Mouse (Mus musculus) cerebellum, adult 18-20 months (tissue): ENCODE measurements around the gene Poglut1.
A peak's percentile ranks its signal among the peaks of the same experiment; 100 is the strongest.

ENCODE experiments used
- DNase-seq, 2 experiments: peaks; one replicate each; pipeline ENCODE4 v3.0.0; 2021

Poglut1 gene

GRCm38 (mm10) chr16:38549479-38550396 lies at the start of gene Poglut1:
Poglut1 (minus strand) TSS chr16:38550258.
- peak; percentile 86 to 88 for DNase-seq

GRCm38 (mm10) chr16:38598986-38599680 lies 49.1 kb upstream of the Poglut1 start:
- no peak for DNase-seq

- no peak for DNase-seq
Measured at GRCm38 (mm10) chr16:38596651-38597050, 46.6 kb upstream of the Poglut1 start.

- DNase-seq = no peak
Measured at GRCm38 (mm10) chr16:38596099-38596498, 46.0 kb upstream of the Poglut1 start.

GRCm38 (mm10) chr16:38594435-38594834 lies 44.4 kb upstream of the Poglut1 start:
- DNase-seq = no peak

GRCm38 (mm10) chr16:38592946-38593345 lies 42.9 kb upstream of the Poglut1 start:
- no peak for DNase-seq

GRCm38 (mm10) chr16:38592026-38592678 lies 42.1 kb upstream of the Poglut1 start:
- DNase-seq = no peak

GRCm38 (mm10) chr16:38591506-38591905 lies 41.4 kb upstream of the Poglut1 start:
- DNase-seq = no peak

- no peak for DNase-seq
Measured at GRCm38 (mm10) chr16:38587572-38587971, 37.5 kb upstream of the Poglut1 start.

- no peak for DNase-seq
Measured at GRCm38 (mm10) chr16:38587163-38587562, 37.1 kb upstream of the Poglut1 start.

- no peak for DNase-seq
Measured at GRCm38 (mm10) chr16:38585186-38585585, 35.1 kb upstream of the Poglut1 start.

- no peak for DNase-seq
Measured at GRCm38 (mm10) chr16:38584761-38585160, 34.7 kb upstream of the Poglut1 start.

GRCm38 (mm10) chr16:38571481-38571880 lies 21.4 kb upstream of the Poglut1 start:
- no peak for DNase-seq

GRCm38 (mm10) chr16:38568192-38568591 lies 18.1 kb upstream of the Poglut1 start:
- no peak for DNase-seq

GRCm38 (mm10) chr16:38563516-38563915 lies 13.5 kb upstream of the Poglut1 start:
- no peak for DNase-seq

- DNase-seq = peak in 1 of 2 experiments; percentile 9
Measured at GRCm38 (mm10) chr16:38562968-38563327, 12.9 kb upstream of the Poglut1 start.

GRCm38 (mm10) chr16:38562131-38562967 lies 12.3 kb upstream of the Poglut1 start:
- DNase-seq = peak; percentile 94 to 99

- DNase-seq = no peak
Measured at GRCm38 (mm10) chr16:38558221-38558748, 8.2 kb upstream of the Poglut1 start, which contains the start of gene Tmem39a. Tmem39a (plus strand) TSS chr16:38558698.

- no peak for DNase-seq
Measured at GRCm38 (mm10) chr16:38555988-38556387, 5.9 kb upstream of the Poglut1 start.

- DNase-seq = no peak
Measured at GRCm38 (mm10) chr16:38548000-38548399, 2.1 kb downstream of the Poglut1 start.

GRCm38 (mm10) chr16:38538716-38539380 lies 11.2 kb downstream of the Poglut1 start:
- DNase-seq = no peak
